Mouse (Mus musculus) inflammation-experienced regulatory T-cells (primary cell): ENCODE results near the gene Foxd2. TPM values are rescaled to one million over a fixed set of nuclear protein-coding genes. Genes with fewer than 3 reads are reported as not detected.

ENCODE experiments used
- polyA plus RNA-seq, 2 experiments: library from polyadenylated mRNA; unstranded; fragments of 100-300 nt; shearing (Covaris generic); gene quantifications; one replicate each; pipeline ENCODE4 v1.2.1; 2017

The Foxd2 gene
- polyA plus RNA-seq = 1 to 10 TPM; 2.2 to 4.7 TPM

GRCm38 (mm10) chr4:114908829-114909601 is at the start of gene Foxd2:
Gene Foxd2, minus strand, starts transcription at chr4:114908873.

GRCm38 (mm10) chr4:114925917-114926312 is 17.2 kb upstream of the Foxd2 start, which contains the start of gene Foxe3:
Gene Foxe3, minus strand, starts transcription at chr4:114926013.

Other genes with a start within 250 kb of the Foxd2 start
- gene Gm12830, start 87.2 kb downstream of the Foxd2 start, polyA plus RNA-seq = not detected
- gene Foxe3, start 17.1 kb upstream of the Foxd2 start, polyA plus RNA-seq = not detected
- gene Cmpk1, start 78.4 kb upstream of the Foxd2 start, polyA plus RNA-seq = 100 to 1,000 TPM in 1 of 2 experiments, 10 to 100 TPM in 1; 75.9 to 114 TPM
- gene Stil, start 91.3 kb upstream of the Foxd2 start, polyA plus RNA-seq = 1 to 10 TPM in 1 of 2 experiments, under 1 TPM in 1; 0.51 to 1.6 TPM
- under 1 TPM in 1 of 2 experiments, not detected in 1; 0.71 TPM for gene Tal1, start 147.6 kb upstream of the Foxd2 start, polyA plus RNA-seq
- gene Pdzk1ip1, start 179.8 kb upstream of the Foxd2 start, polyA plus RNA-seq = 10 to 100 TPM; 14.6 to 42.7 TPM
- under 1 TPM; 0.20 to 0.38 TPM for gene Cyp4x1, start 225.4 kb upstream of the Foxd2 start, polyA plus RNA-seq